Mouse (Mus musculus) hindbrain, embryonic 11.5 days (tissue): ENCODE measurements around the gene Col13a1. TPM values are rescaled to one million over a fixed set of nuclear protein-coding genes. Genes with fewer than 3 reads are reported as not detected.

Experiments used
- ATAC-seq: fragments of 200-750 bp; cut with Nextera tagmentation; 2 replicates; pipeline ENCODE4 v1.8.0; 2017; ENCODE audit warnings: mild to moderate bottlenecking, moderate TSS enrichment, moderate library complexity; ENCODE audit not compliant: low FRiP score
- DNase-seq: peaks from one replicate; pipeline ENCODE4 v3.0.0-alpha.2; 2015; ENCODE audit warnings: low spot score
- H3K27ac ChIP-seq: fragments of 300-500 bp; sonication (generic); 2 replicates; pipeline ENCODE4 v1.5.1; 2014; ENCODE audit warnings: mild to moderate bottlenecking, low read depth, low read length
- H3K27me3 ChIP-seq: fragments of 300-500 bp; sonication (generic); 2 replicates; pipeline ENCODE4 v1.6.1; 2014; ENCODE audit warnings: mild to moderate bottlenecking, low read length, moderate library complexity, mixed read lengths; ENCODE audit not compliant: control insufficient read depth, insufficient read depth
- H3K36me3 ChIP-seq: fragments of 300-500 bp; sonication (generic); 2 replicates; pipeline ENCODE4 v1.6.1; 2014; ENCODE audit warnings: mild to moderate bottlenecking, low read length, moderate library complexity, mixed read lengths; ENCODE audit not compliant: control insufficient read depth, insufficient read depth
- H3K4me1 ChIP-seq: fragments of 300-500 bp; sonication (generic); replicated peaks from 2 replicates; pipeline ENCODE4 v1.6.1; 2014; ENCODE audit warnings: low read length, mixed read lengths; ENCODE audit not compliant: control insufficient read depth, insufficient read depth
- H3K4me2 ChIP-seq: fragments of 300-500 bp; sonication (generic); replicated peaks from 2 replicates; pipeline ENCODE4 v1.6.1; 2014; ENCODE audit warnings: mild to moderate bottlenecking, low read depth, low read length
- H3K4me3 ChIP-seq: fragments of 300-500 bp; sonication (generic); 2 replicates; pipeline ENCODE4 v1.5.1; 2014; ENCODE audit warnings: low read depth, low read length
- H3K9ac ChIP-seq: fragments of 300-500 bp; sonication (generic); 2 replicates; pipeline ENCODE4 v1.6.1; 2014; ENCODE audit warnings: low read depth, low read length
- H3K9me3 ChIP-seq: fragments of 300-500 bp; sonication (generic); 2 replicates; pipeline ENCODE4 v1.6.1; 2016; ENCODE audit warnings: low read length; ENCODE audit not compliant: control insufficient read depth
- WGBS: fragments of 180-500 bp; shearing (Covaris S2); extraction: QIAGEN DNeasy Blood & Tissue Kit; methylation state at CpG from one replicate; pipeline ENCODE4 v1.1.7; 2014; 5-methylcytosine and 5-hydroxymethylcytosine counted together
- polyA plus RNA-seq: library from polyadenylated mRNA; unstranded; fragments of >200 nt; fragmentation: Nextera tagmentation; extraction: Ambion mirVana; gene quantifications from 2 replicates; pipeline ENCODE4 v1.2.1, GENCODE M21; 2014

Col13a1 gene
- polyA plus RNA-seq, 1 experiment from 2014 or later: 1.5 TPM

- Histone ChIP-seq H3K9me3 (no peaks in the 10 kb centered on the region), H3K27ac (no peak overlapping the region), H3K27me3 (no peaks in the 10 kb centered on the region; the same call in 1 of the 2 replicates), H3K4me2 (no peak overlapping the region), H3K9ac (no peak overlapping the region), H3K4me3 (no peak overlapping the region), H3K4me1 (no peaks in the 10 kb centered on the region), H3K36me3 (no peaks in the 10 kb centered on the region)
- WGBS: 92% methylated on average over 6 of the region's 6 CpGs
- ATAC-seq: no peak
- DNase-seq: no peak
These were observed 80.8 kb downstream of the Col13a1 start for GRCm38 (mm10) chr10:61898116-61898515.

DNA sequence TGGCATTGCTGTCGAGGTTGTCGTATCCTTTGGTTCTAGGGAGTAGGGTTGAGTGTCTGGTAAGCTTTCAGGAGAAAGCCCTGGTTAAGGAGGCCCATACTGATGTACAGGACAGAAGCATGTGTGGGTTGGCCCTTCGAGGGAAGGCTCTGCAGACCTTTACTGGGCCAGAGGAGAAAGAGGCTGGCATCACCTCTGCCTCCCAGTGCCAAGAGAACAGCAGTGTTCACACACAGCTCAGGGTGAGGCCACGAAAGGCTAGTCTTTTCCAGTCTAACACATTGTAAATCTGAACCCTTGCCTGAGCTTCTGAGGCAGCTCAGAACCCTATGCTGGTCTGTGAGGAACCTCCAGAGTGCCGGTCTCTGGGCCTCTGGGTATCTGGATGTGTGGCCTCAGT lies 84.3 kb downstream of the Col13a1 start:
- WGBS: 89% methylated on average over 5 of the region's 5 CpGs

DNA sequence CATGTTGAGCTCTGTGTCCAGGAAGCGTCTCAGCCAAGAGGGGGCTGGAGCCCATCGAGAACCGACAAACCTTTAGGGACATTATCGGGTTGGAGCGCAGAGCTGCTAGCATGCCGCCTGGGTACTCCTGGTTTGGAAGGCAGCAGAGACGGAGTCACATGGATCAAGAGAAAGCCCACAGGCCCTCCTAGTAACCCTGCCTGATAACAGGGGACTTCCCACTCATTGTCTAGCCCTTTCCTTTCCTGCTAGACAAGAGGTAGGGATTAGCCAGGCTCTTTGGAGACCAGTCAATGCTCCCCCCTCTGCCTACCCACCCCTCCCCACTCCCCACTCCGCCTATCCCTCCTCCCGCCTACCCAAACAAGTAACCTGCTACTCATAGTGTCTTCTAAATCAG lies 87.8 kb downstream of the Col13a1 start:
- Histone ChIP-seq H3K9me3 (no peaks in the 10 kb centered on the region), H3K27me3 (no peaks in the 10 kb centered on the region), H3K4me1 (no peaks in the 10 kb centered on the region), H3K36me3 (no peaks in the 10 kb centered on the region), H3K27ac (no peak overlapping the region), H3K4me2 (no peak overlapping the region), H3K4me3 (no peak overlapping the region), H3K9ac (no peak overlapping the region)
- DNase-seq: no peak
- ATAC-seq: no peak
- 61% methylated on average over 9 of the region's 9 CpGs for WGBS

More for the DNA sequence above, 84.3 kb downstream of the Col13a1 start:
- no peaks in the 10 kb centered on the region for H3K36me3 ChIP-seq
- no peaks in the 10 kb centered on the region for H3K27me3 ChIP-seq
- DNase-seq (no peak), ATAC-seq (no peak)
- no peak overlapping the region for H3K27ac ChIP-seq
- H3K9me3 ChIP-seq: no peaks in the 10 kb centered on the region
- no peak overlapping the region for H3K4me2 ChIP-seq
- no peaks in the 10 kb centered on the region for H3K4me1 ChIP-seq
- no peak overlapping the region for H3K9ac ChIP-seq
- no peak overlapping the region for H3K4me3 ChIP-seq

DNA sequence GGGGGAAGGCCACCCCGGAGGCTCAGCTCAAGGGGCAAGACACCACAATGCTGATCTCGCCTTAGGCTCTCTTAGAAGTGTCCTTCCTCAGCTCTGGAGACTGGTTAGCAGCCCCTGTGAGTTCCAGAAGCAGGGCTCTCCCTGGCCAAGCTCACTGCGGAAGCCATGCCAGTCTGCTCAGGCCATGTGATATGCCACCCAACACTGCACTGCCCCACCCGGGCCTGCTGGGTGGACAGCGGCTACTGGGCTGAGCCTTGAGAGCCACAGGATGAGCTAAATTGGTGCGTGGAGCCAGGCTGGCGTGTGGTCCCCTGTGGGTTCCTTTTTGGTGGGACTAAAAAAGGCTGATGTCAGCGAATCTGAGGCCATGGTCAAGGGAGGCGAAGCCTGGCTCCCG lies 88.6 kb downstream of the Col13a1 start:
- Histone ChIP-seq H3K9ac (no peak overlapping the region), H3K9me3 (no peaks in the 10 kb centered on the region), H3K4me2 (no peak overlapping the region), H3K27ac (no peak overlapping the region), H3K4me3 (no peak overlapping the region), H3K27me3 (no peaks in the 10 kb centered on the region), H3K4me1 (no peaks in the 10 kb centered on the region), H3K36me3 (no peaks in the 10 kb centered on the region)
- 92% methylated on average over 10 of the region's 10 CpGs for WGBS
- DNase-seq (no peak), ATAC-seq (no peak)

DNA sequence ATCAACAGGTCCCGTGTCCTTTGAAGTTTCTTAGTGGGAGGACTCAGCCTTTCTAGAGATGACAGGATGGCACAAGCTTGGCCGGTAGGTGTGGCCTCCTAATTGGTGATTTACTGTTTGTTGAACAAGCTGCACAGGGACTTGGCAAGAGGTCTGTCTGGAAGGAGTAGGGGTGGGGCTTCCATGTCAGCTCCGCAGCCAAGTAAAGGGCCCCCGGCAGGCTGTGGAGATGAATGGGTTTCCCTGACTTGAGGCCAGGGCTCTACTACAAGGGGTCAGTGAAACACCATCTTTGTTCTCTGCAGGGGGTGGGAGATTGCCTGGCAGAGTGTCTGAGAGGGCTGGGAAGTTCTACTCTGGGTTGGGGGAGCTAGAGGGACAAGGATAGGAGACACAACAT lies 99.5 kb downstream of the Col13a1 start:
- no peak overlapping the region for H3K9ac ChIP-seq
- no peaks in the 10 kb centered on the region for H3K9me3 ChIP-seq
- no peak overlapping the region for H3K4me3 ChIP-seq
- H3K36me3 ChIP-seq: no peaks in the 10 kb centered on the region
- 0 out of 2 replicates have a peak, but pooled peaks cover 5% of the 10 kb centered on the region for H3K4me1 ChIP-seq
- H3K27me3 ChIP-seq: 0 out of 2 replicates have a peak, but pooled peaks cover 2% of the 10 kb centered on the region
- WGBS: 14% methylated on average over 4 of the region's 4 CpGs
- no peak for DNase-seq
- H3K27ac ChIP-seq: no peak overlapping the region
- no peak overlapping the region for H3K4me2 ChIP-seq
- ATAC-seq: no peak

GRCm38 (mm10) chr10:61877787-61878186 lies 101.1 kb downstream of the Col13a1 start:
- Histone ChIP-seq H3K9ac (no peak overlapping the region), H3K4me3 (no peak overlapping the region), H3K4me1 (0 out of 2 replicates have a peak, but pooled peaks cover 5% of the 10 kb centered on the region), H3K27ac (no peak overlapping the region), H3K27me3 (0 out of 2 replicates have a peak, but pooled peaks cover 2% of the 10 kb centered on the region), H3K36me3 (no peaks in the 10 kb centered on the region), H3K4me2 (no peak overlapping the region), H3K9me3 (no peaks in the 10 kb centered on the region)
- DNase-seq (peak; percentile 91), ATAC-seq (peak; percentile 51; the same call in 1 of the 2 replicates)
- WGBS: 8% methylated on average over 6 of the region's 6 CpGs

DNA sequence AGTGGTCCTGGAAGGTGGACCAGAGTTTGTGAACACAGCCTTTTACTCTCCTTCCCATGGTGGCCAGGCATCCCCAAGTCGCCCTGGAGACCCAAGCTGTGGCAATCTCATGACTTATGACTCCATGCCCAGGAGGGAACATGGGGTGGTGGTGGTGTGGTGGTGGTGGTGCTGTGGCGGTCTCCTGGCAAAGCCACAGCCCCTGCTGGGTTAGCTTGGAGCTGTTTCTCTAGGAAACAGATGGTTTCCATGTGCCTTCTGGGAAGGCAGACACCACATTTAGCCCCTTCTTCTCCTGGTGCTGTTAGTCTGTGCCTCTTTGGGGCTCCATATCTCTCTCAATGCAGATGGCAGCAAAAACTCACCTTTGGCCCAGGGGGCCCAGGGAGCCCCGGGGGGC lies 109.1 kb downstream of the Col13a1 start:
- Histone ChIP-seq H3K27ac (no peak overlapping the region), H3K9me3 (no peaks in the 10 kb centered on the region), H3K4me1 (no peaks in the 10 kb centered on the region), H3K36me3 (no peaks in the 10 kb centered on the region), H3K27me3 (no peaks in the 10 kb centered on the region), H3K4me3 (no peak overlapping the region), H3K4me2 (no peak overlapping the region), H3K9ac (no peak overlapping the region)
- WGBS: 80% methylated on average over 3 of the region's 3 CpGs
- ATAC-seq: no peak
- DNase-seq: no peak

- DNase-seq (no peak), ATAC-seq (no peak)
- H3K4me2 ChIP-seq: no peak overlapping the region
- H3K27ac ChIP-seq: no peak overlapping the region
- no peak overlapping the region for H3K4me3 ChIP-seq
- H3K9ac ChIP-seq: no peak overlapping the region
- no peaks in the 10 kb centered on the region for H3K36me3 ChIP-seq
- peaks cover 11% of the 10 kb centered on the region for H3K9me3 ChIP-seq
- no peaks in the 10 kb centered on the region for H3K4me1 ChIP-seq
- WGBS: 67% methylated on average over 11 of the region's 11 CpGs
- H3K27me3 ChIP-seq: no peaks in the 10 kb centered on the region
These were observed 112.8 kb downstream of the Col13a1 start for GRCm38 (mm10) chr10:61866045-61866580.

GRCm38 (mm10) chr10:61859451-61859850 lies 119.5 kb downstream of the Col13a1 start:
- no peak overlapping the region for H3K4me3 ChIP-seq
- H3K27ac ChIP-seq: no peak overlapping the region
- DNase-seq: no peak
- H3K27me3 ChIP-seq: no peaks in the 10 kb centered on the region
- H3K36me3 ChIP-seq: no peaks in the 10 kb centered on the region
- no peak overlapping the region for H3K4me2 ChIP-seq
- no peaks in the 10 kb centered on the region for H3K4me1 ChIP-seq
- peaks cover 11% of the 10 kb centered on the region for H3K9me3 ChIP-seq
- H3K9ac ChIP-seq: no peak overlapping the region
- ATAC-seq: no peak
- 94% methylated on average over 2 of the region's 2 CpGs for WGBS
